Mouse (Mus musculus) MEL (cell line): ENCODE measurements at regions not wholly inside any gene's neighbourhood (a gene's known extent, or its start where the extent isn't known, plus 50 kb on each side); places are given as distances from the start of the nearest gene placed in this dataset.

ENCODE experiments used
- DNase-seq: peaks from one replicate; pipeline ENCODE4 v3.0.0; 2011; ENCODE audit warnings: low read depth, low spot score
- H3K27ac ChIP-seq: 2 replicates; pipeline ENCODE4 v1.5.1; 2012; ENCODE audit warnings: low read depth, mild to moderate bottlenecking, control low read depth, low read length, moderate library complexity; ENCODE audit not compliant: control insufficient read depth
- H3K27me3 ChIP-seq, 2 experiments: fragments of 150-350 bp in 1 of 2; sonication (generic) in 1 of 2; 2 replicates each; pipeline ENCODE4 v1.6.1; 2012; ENCODE audit warnings: low read length in 2 of 2, mild to moderate bottlenecking in 2 of 2, improper control_type of control experiment in 1 of 2, moderate library complexity in 1 of 2; ENCODE audit not compliant: insufficient read depth in 2 of 2, control insufficient read depth in 1 of 2
- H3K36me3 ChIP-seq, 2 experiments: 2 replicates each; pipeline ENCODE4 v1.6.1; 2012 to 2014; ENCODE audit warnings: low read length in 2 of 2, improper control_type of control experiment in 1 of 2, inconsistent platforms in 1 of 2, mild to moderate bottlenecking in 1 of 2; ENCODE audit not compliant: insufficient read depth in 2 of 2, control insufficient read depth in 1 of 2
- H3K4me1 ChIP-seq, 2 experiments: fragments of 150-350 bp in 1 of 2; sonication (generic) in 1 of 2; 2 replicates each; pipeline ENCODE4 v1.6.1; 2012; ENCODE audit warnings: low read length in 2 of 2, improper control_type of control experiment in 1 of 2, mild to moderate bottlenecking in 1 of 2; ENCODE audit not compliant: insufficient read depth in 2 of 2, control insufficient read depth in 1 of 2
- H3K4me3 ChIP-seq, 2 experiments: fragments of 150-350 bp in 1 of 2; sonication (generic) in 1 of 2; 2 replicates each; pipeline ENCODE4 v1.5.1; 2012; ENCODE audit warnings: low read depth in 2 of 2, low read length in 2 of 2, mild to moderate bottlenecking in 2 of 2, moderate library complexity in 2 of 2, control low read depth in 1 of 2, improper control_type of control experiment in 1 of 2; ENCODE audit not compliant: control insufficient read depth in 1 of 2, insufficient read depth in 1 of 2
- H3K79me2 ChIP-seq: 2 replicates; pipeline ENCODE4 v1.6.1; 2012; ENCODE audit warnings: mild to moderate bottlenecking, low read length, moderate library complexity; ENCODE audit not compliant: control insufficient read depth, poor library complexity, insufficient read depth
- H3K9ac ChIP-seq: 2 replicates; pipeline ENCODE4 v1.6.1; 2012; ENCODE audit warnings: low read depth, mild to moderate bottlenecking, control low read depth, low read length, moderate library complexity; ENCODE audit not compliant: control insufficient read depth, poor library complexity, severe bottlenecking
- H3K9me3 ChIP-seq: fragments of 150-350 bp; sonication (generic); replicated peaks from 2 replicates; pipeline ENCODE4 v1.6.1; 2012; ENCODE audit warnings: mild to moderate bottlenecking, low read length, improper control_type of control experiment, moderate library complexity; ENCODE audit not compliant: insufficient read depth
- CHD2 ChIP-seq: IDR thresholded peaks from 2 replicates; pipeline ENCODE4 v1.6.1; 2011; ENCODE audit warnings: low read length, improper control_type of control experiment
- EP300 ChIP-seq, 2 experiments: IDR thresholded peaks; 2 replicates each; pipeline ENCODE4 v1.6.1; 2011; ENCODE audit warnings: improper control_type of control experiment in 2 of 2, low read length in 2 of 2, low read depth in 1 of 2, mild to moderate bottlenecking in 1 of 2
- ETS1 ChIP-seq: IDR thresholded peaks from 2 replicates; pipeline ENCODE4 v1.6.1; 2012; ENCODE audit warnings: low read depth, mild to moderate bottlenecking, inconsistent platforms, low read length, improper control_type of control experiment, moderate library complexity
- GABPA ChIP-seq: IDR thresholded peaks from 2 replicates; pipeline ENCODE4 v1.6.1; 2012; ENCODE audit warnings: low read depth, mild to moderate bottlenecking, inconsistent platforms, low read length, improper control_type of control experiment, moderate library complexity
- KAT2A ChIP-seq: conservative IDR thresholded peaks from 2 replicates; pipeline ENCODE4 v1.6.1; 2012; ENCODE audit warnings: low read depth, low read length, improper control_type of control experiment, inconsistent platforms
- MEF2A ChIP-seq: IDR thresholded peaks from 2 replicates; pipeline ENCODE4 v1.6.1; 2014; ENCODE audit warnings: low read depth, mild to moderate bottlenecking, inconsistent platforms, low read length, improper control_type of control experiment; ENCODE audit not compliant: poor library complexity, insufficient replicate concordance, severe bottlenecking; ENCODE audit errors: extremely low read depth
- MXI1 ChIP-seq: IDR thresholded peaks from 2 replicates; pipeline ENCODE4 v1.6.1; 2011; ENCODE audit warnings: mild to moderate bottlenecking, low read depth, low read length, improper control_type of control experiment
- MYB ChIP-seq: IDR thresholded peaks from 2 replicates; pipeline ENCODE4 v1.6.1; 2011; ENCODE audit warnings: mild to moderate bottlenecking, low read depth, low read length, improper control_type of control experiment
- MYC ChIP-seq: IDR thresholded peaks from 2 replicates; pipeline ENCODE4 v1.6.1; 2011; ENCODE audit warnings: low read depth, mild to moderate bottlenecking, low read length, improper control_type of control experiment, moderate library complexity
- NELFE ChIP-seq: IDR thresholded peaks from 2 replicates; pipeline ENCODE4 v1.6.1; 2011; ENCODE audit warnings: low read depth, low read length, improper control_type of control experiment
- NRF1 ChIP-seq: IDR thresholded peaks from 2 replicates; pipeline ENCODE4 v1.6.1; 2014; ENCODE audit warnings: low read depth, mild to moderate bottlenecking, inconsistent platforms, low read length, improper control_type of control experiment, moderate library complexity; ENCODE audit not compliant: poor library complexity, insufficient read depth, severe bottlenecking
- POLR2AphosphoS2 ChIP-seq: IDR thresholded peaks from 2 replicates; pipeline ENCODE4 v1.6.1; 2011; ENCODE audit warnings: low read length, improper control_type of control experiment
- RAD21 ChIP-seq: IDR thresholded peaks from 2 replicates; pipeline ENCODE4 v1.6.1; 2011; ENCODE audit warnings: mild to moderate bottlenecking, low read depth, low read length, improper control_type of control experiment
- RCOR1 ChIP-seq: IDR thresholded peaks from 2 replicates; pipeline ENCODE4 v1.6.1; 2012; ENCODE audit warnings: low read depth, mild to moderate bottlenecking, inconsistent platforms, low read length, improper control_type of control experiment
- SIN3A ChIP-seq: IDR thresholded peaks from 2 replicates; pipeline ENCODE4 v1.6.1; 2012; ENCODE audit warnings: low read length, improper control_type of control experiment, inconsistent platforms
- SMC3 ChIP-seq: IDR thresholded peaks from 2 replicates; pipeline ENCODE4 v1.6.1; 2011; ENCODE audit warnings: low read depth, low read length, improper control_type of control experiment
- TAL1 ChIP-seq: IDR thresholded peaks from 2 replicates; pipeline ENCODE4 v1.6.1; 2012; ENCODE audit warnings: mild to moderate bottlenecking, inconsistent platforms, low read length, moderate library complexity, mixed read lengths
- TBP ChIP-seq: IDR thresholded peaks from 2 replicates; pipeline ENCODE4 v1.8.0; 2011; ENCODE audit warnings: low read depth, low read length, improper control_type of control experiment
- TCF12 ChIP-seq: IDR thresholded peaks from 2 replicates; pipeline ENCODE4 v1.6.1; 2014; ENCODE audit warnings: low read depth, mild to moderate bottlenecking, inconsistent platforms, low read length, improper control_type of control experiment, moderate library complexity
- UBTF ChIP-seq: IDR thresholded peaks from 2 replicates; pipeline ENCODE4 v1.6.1; 2012; ENCODE audit warnings: low read depth, mild to moderate bottlenecking, inconsistent platforms, low read length, improper control_type of control experiment, moderate library complexity, borderline replicate concordance; ENCODE audit not compliant: insufficient read depth
- USF2 ChIP-seq, 2 experiments: IDR thresholded peaks; 2 replicates each; pipeline ENCODE4 v1.6.1; 2011 to 2012; ENCODE audit warnings: improper control_type of control experiment in 2 of 2, low read length in 2 of 2, borderline replicate concordance in 1 of 2, inconsistent platforms in 1 of 2, low read depth in 1 of 2, mild to moderate bottlenecking in 1 of 2; ENCODE audit not compliant: insufficient read depth in 1 of 2
- ZC3H11A ChIP-seq: IDR thresholded peaks from 2 replicates; pipeline ENCODE4 v1.6.1; 2012; ENCODE audit warnings: low read depth, mild to moderate bottlenecking, inconsistent platforms, low read length, improper control_type of control experiment
- ZMIZ1 ChIP-seq: IDR thresholded peaks from 2 replicates; pipeline ENCODE4 v1.6.1; 2012; ENCODE audit warnings: low read depth, mild to moderate bottlenecking, inconsistent platforms, low read length, improper control_type of control experiment, moderate library complexity
- ZNF384 ChIP-seq: IDR thresholded peaks from 2 replicates; pipeline ENCODE4 v1.6.1; 2012; ENCODE audit warnings: low read depth, mild to moderate bottlenecking, inconsistent platforms, low read length, improper control_type of control experiment

DNA sequence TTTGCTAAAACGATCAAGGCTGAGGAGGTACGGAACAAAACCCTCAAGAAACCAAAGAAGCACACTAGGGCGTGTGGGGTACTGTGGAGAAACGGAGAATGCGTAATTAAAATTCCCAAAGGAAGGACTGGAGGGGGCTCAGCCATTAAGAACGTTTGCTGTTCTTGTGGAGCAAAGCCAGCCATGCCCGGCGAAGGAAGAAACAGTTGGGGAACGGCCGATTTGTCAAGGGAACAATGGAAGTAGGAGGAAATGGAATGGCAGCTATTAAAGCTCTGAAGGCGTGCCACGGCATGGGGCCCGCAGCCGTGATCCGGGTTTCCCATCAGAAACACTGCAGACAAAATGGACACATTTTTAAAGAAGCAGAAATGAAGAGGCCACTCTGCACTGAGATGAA is 124.2 kb upstream of the Sulf2 start:
- no peaks in the 10 kb centered on the region; the same call in 1 of the 2 replicates for H3K9me3 ChIP-seq
- no peaks in the 10 kb centered on the region for H3K79me2 ChIP-seq
- H3K9ac ChIP-seq, result no peak overlapping the region
- no peak overlapping the region for H3K27ac ChIP-seq
- H3K27me3 ChIP-seq, result no peaks in the 10 kb centered on the region
- H3K4me3 ChIP-seq, result no peak overlapping the region
- DNase-seq, result no peak
- no peaks in the 10 kb centered on the region for H3K4me1 ChIP-seq
- H3K36me3 ChIP-seq, result no peaks in the 10 kb centered on the region
- TF ChIP-seq ZMIZ1 (no peak), CHD2 (no peak), TBP (no peak), UBTF (no peak), TCF12 (no peak), KAT2A (no peak), ETS1 (no peak), SIN3A (no peak), MXI1 (no peak), NELFE (no peak), GABPA (no peak), NRF1 (no peak), SMC3 (no peak), RCOR1 (no peak), RAD21 (no peak)

DNA sequence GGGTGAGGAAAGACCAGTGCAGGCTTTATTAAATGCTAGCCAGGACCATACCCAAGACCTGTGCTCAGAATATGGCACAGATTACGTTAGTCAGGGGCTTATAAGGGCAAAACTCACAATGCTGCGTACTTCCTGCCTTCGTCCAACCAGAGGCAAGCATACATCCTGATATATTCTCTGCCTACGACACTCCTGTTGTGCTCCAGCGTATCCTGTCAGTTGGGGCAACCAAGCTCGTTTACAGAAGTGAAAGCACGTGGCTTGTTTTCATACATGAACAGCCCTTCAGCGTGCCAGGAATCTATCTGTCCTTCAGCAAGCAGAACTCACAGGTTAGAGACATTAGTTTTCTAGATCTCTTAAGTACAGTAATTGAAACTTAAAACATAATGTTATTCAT is 119.9 kb upstream of the Sulf2 start:
- Histone ChIP-seq H3K27me3 (no peaks in the 10 kb centered on the region), H3K36me3 (no peaks in the 10 kb centered on the region), H3K4me1 (no peaks in the 10 kb centered on the region), H3K9ac (no peak overlapping the region), H3K79me2 (no peaks in the 10 kb centered on the region), H3K4me3 (no peak overlapping the region), H3K27ac (no peak overlapping the region), H3K9me3 (no peaks in the 10 kb centered on the region)
- DNase-seq, result no peak
- no peak for TF ChIP-seq UBTF
- no peak for TF ChIP-seq NRF1
- TF ChIP-seq ETS1, result no peak
- no peak for TF ChIP-seq NELFE
- no peak for TF ChIP-seq MYB
- no peak for TF ChIP-seq SMC3
- TF ChIP-seq EP300 (IDR thresholded peaks at IDR 0.05; ENCODE audit: low read depth in 1 of 2, low read length in 2 of 2), result no peak
- no peak for TF ChIP-seq MXI1
- no peak for TF ChIP-seq POLR2AphosphoS2
- TF ChIP-seq TAL1, result no peak
- no peak for TF ChIP-seq USF2 (IDR thresholded peaks at IDR 0.05; ENCODE audit: borderline replicate concordance in 1 of 2, insufficient read depth in 1 of 2, low read depth in 1 of 2, low read length in 2 of 2)
- no peak for TF ChIP-seq ZNF384
- no peak for TF ChIP-seq ZC3H11A
- no peak for TF ChIP-seq MYC
- TF ChIP-seq SIN3A, result no peak
- no peak for TF ChIP-seq MEF2A
